ENCODE assay signal across 17 mouse cellular contexts in genomic region chr5:95946344-95946743, GRCm38 (mm10). TPM values are rescaled to one million over a fixed set of nuclear protein-coding genes. Genes with fewer than 3 reads are reported as not detected.
"Had no signal": no experiment of that assay in that cellular context is flagged by ENCODE, and none has a peak within 500 bp of the region (broad histone marks: within the 10 kb centered on the region; RNA-seq: fewer than 3 reads in every experiment).

No protein-coding gene starts in this region.

- H3K4me3 ChIP-seq: limb, embryonic 13.5 days; liver, embryonic 15.5 days; midbrain, embryonic 13.5 days; neural tube, embryonic 15.5 days had no signal

- ATAC-seq: lung, postnatal 0 days; midbrain, embryonic 13.5 days had no signal

- H3K27me3 ChIP-seq: limb, embryonic 13.5 days; liver, embryonic 15.5 days; midbrain, embryonic 13.5 days; neural tube, embryonic 15.5 days had no signal

- H3K27ac ChIP-seq: limb, embryonic 13.5 days; liver, embryonic 15.5 days; midbrain, embryonic 13.5 days; neural tube, embryonic 15.5 days; stomach, postnatal 0 days had no signal

- H3K36me3 ChIP-seq: limb, embryonic 13.5 days; liver, embryonic 15.5 days; midbrain, embryonic 13.5 days; neural tube, embryonic 15.5 days had no signal

- H3K4me2 ChIP-seq: limb, embryonic 13.5 days; liver, embryonic 11.5 days; liver, embryonic 15.5 days; midbrain, embryonic 13.5 days; neural tube, embryonic 15.5 days had no signal

- H3K9me3 ChIP-seq: limb, embryonic 13.5 days; liver, embryonic 15.5 days; neural tube, embryonic 15.5 days had no signal

- H3K4me1 ChIP-seq: limb, embryonic 13.5 days; liver, embryonic 15.5 days; midbrain, embryonic 13.5 days; neural tube, embryonic 15.5 days had no signal

- H3K9ac ChIP-seq: limb, embryonic 13.5 days; liver, embryonic 15.5 days; midbrain, embryonic 13.5 days; neural tube, embryonic 15.5 days had no signal

- DNase-seq: kidney, postnatal 14 days; left cerebral cortex, postnatal 4 days; lung, adult 2 months; lung, postnatal 36 days; right cerebral cortex, adult 18-20 months; thymus, postnatal 14 days had no signal

RNA-seq across cellular contexts. Expression of gene Cxcl13, which starts 10.4 kb away (rescaled TPM):
- total RNA-seq: layer of hippocampus, postnatal 14 days; left cerebral cortex, adult 18-20 months; left cerebral cortex, postnatal 10 days; left cerebral cortex, postnatal 4 days; megakaryocyte progenitor cell, adult 5-6 weeks had no signal
- polyA plus RNA-seq: midbrain, embryonic 13.5 days had no signal
